Mouse (Mus musculus) lung, embryonic 14.5 days (tissue): ENCODE measurements around the gene Brd2. TPM values are rescaled to one million over a fixed set of nuclear protein-coding genes. Genes with fewer than 3 reads are reported as not detected.

Source experiments
- ATAC-seq: fragments of 200-750 bp; cut with Nextera tagmentation; 2 replicates; pipeline ENCODE4 v1.8.0; 2017; ENCODE audit warnings: mild to moderate bottlenecking, moderate TSS enrichment, moderate library complexity; ENCODE audit not compliant: insufficient read depth
- DNase-seq: peaks from one replicate; pipeline ENCODE4 v3.0.0-alpha.2; 2015
- H3K27ac ChIP-seq: fragments of 300-500 bp; sonication (generic); 2 replicates; pipeline ENCODE4 v1.5.1; 2014; ENCODE audit warnings: low read depth, mild to moderate bottlenecking, moderate library complexity
- H3K27me3 ChIP-seq: fragments of 300-500 bp; sonication (generic); 2 replicates; pipeline ENCODE4 v1.6.1; 2014; ENCODE audit warnings: low read length, control low read depth; ENCODE audit not compliant: insufficient read depth
- H3K36me3 ChIP-seq: fragments of 300-500 bp; sonication (generic); 2 replicates; pipeline ENCODE4 v1.6.1; 2014; ENCODE audit warnings: control low read depth; ENCODE audit not compliant: insufficient read depth
- H3K4me1 ChIP-seq: fragments of 300-500 bp; sonication (generic); 2 replicates; pipeline ENCODE4 v1.6.1; 2014; ENCODE audit warnings: antibody characterized with exemption, control low read depth; ENCODE audit not compliant: insufficient read depth
- H3K4me2 ChIP-seq: fragments of 300-500 bp; sonication (generic); 2 replicates; pipeline ENCODE4 v1.6.1; 2014; ENCODE audit warnings: mild to moderate bottlenecking
- H3K4me3 ChIP-seq: fragments of 300-500 bp; sonication (generic); 2 replicates; pipeline ENCODE4 v1.5.1; 2014; ENCODE audit warnings: low read depth, low read length
- H3K9ac ChIP-seq: fragments of 300-500 bp; sonication (generic); 2 replicates; pipeline ENCODE4 v1.6.1; 2014
- H3K9me3 ChIP-seq: fragments of 300-500 bp; sonication (generic); 2 replicates; pipeline ENCODE4 v1.6.1; 2016; ENCODE audit warnings: low read depth, low read length, control low read depth
- CTCF ChIP-seq: IDR thresholded peaks from 2 replicates; pipeline ENCODE4 v1.5.1; 2016; ENCODE audit warnings: antibody characterized with exemption, low read depth
- WGBS: fragments of 180-500 bp; shearing (Covaris S2); extraction: QIAGEN DNeasy Blood & Tissue Kit; methylation state at CpG from one replicate; pipeline ENCODE4 v1.1.7; 2014; 5-methylcytosine and 5-hydroxymethylcytosine counted together
- polyA plus RNA-seq: library from polyadenylated mRNA; unstranded; fragments of >200 nt; fragmentation: Nextera tagmentation; extraction: Ambion mirVana; gene quantifications from 2 replicates; pipeline ENCODE4 v1.2.1, GENCODE M21; 2014

The Brd2 gene
- polyA plus RNA-seq, 1 experiment from 2014 or later, result 153 TPM

DNA sequence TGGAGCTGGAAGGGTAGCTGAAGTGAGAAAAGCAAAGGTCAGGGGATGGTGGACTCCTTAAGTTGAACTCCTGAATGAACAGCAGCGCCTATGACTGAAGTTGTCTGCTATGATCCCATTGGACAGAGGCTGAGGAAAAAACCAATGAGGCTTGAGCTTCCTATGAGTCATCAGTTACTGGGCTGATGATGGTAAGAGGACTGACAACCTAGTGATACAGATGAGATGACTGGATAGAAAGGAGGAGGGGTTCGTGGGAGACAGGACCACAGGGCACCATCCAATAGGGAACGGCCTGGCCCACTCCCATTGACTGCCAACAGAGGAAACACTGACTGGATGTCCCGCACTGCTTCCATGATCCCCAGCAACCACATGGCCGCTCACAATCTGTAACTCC is 42.8 kb downstream of the Brd2 start:
- peak; percentile 66 for DNase-seq
- no peak for TF ChIP-seq CTCF
- no peak overlapping the region for H3K4me2 ChIP-seq
- no peak overlapping the region for H3K27ac ChIP-seq
- peaks cover 6% of the 10 kb centered on the region; the same call in 1 of the 2 replicates for H3K27me3 ChIP-seq
- H3K36me3 ChIP-seq, result no peaks in the 10 kb centered on the region
- H3K4me3 ChIP-seq, result no peak overlapping the region
- WGBS, result 14% methylated on average over 5 of the region's 5 CpGs
- no peak overlapping the region for H3K9ac ChIP-seq
- no peaks in the 10 kb centered on the region for H3K4me1 ChIP-seq
- peak; percentile 68; the same call in 1 of the 2 replicates for ATAC-seq
- H3K9me3 ChIP-seq, result no peaks in the 10 kb centered on the region

DNA sequence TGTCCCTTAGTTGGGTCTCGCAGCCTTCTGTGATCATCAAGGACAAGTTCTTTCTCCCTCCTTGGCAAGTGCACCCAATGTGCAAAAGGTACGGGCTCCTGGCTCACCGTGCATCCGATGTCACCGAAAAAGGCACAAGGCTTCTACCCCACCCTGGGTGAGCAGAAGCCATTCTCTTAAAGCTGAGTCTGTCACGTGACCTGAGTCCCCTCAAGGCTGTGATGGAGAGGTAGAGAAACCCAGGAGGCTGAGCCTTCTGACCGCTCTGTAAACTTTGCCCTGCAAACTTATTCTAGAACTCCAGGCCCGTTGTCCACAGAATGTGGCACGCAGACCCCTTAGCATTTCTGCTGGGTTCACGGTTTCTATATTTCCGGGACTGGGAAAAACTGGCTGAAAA is 43.4 kb downstream of the Brd2 start:
- Histone ChIP-seq H3K27me3 (peaks cover 6% of the 10 kb centered on the region; the same call in 1 of the 2 replicates), H3K27ac (no peak overlapping the region), H3K9ac (no peak overlapping the region), H3K36me3 (no peaks in the 10 kb centered on the region), H3K9me3 (no peaks in the 10 kb centered on the region), H3K4me1 (no peaks in the 10 kb centered on the region), H3K4me3 (no peak overlapping the region), H3K4me2 (no peak overlapping the region)
- TF ChIP-seq CTCF, result no peak
- no peak for DNase-seq
- 81% methylated on average over 11 of the region's 11 CpGs for WGBS
- no peak for ATAC-seq

DNA sequence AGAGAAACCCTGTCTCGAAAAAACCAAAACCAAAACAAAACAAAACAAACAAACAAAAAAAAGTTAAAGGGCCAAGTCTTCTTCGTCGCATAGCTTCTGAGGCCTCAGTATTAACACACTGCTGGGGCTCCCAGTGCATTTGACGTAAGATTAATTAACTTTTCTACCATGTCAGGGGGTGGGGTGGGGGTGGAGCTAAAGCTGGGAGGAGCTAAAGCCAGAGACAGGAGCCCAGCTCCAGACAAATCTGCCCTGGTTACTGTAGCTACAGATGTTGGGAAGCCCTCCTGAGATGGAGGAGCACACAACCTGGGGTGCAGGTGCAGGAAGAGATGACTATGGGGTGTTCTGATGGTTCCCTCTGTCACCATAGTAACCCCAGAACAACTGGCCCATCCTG is 44.3 kb downstream of the Brd2 start:
- DNase-seq (no peak), ATAC-seq (no peak)
- Histone ChIP-seq H3K4me1 (no peaks in the 10 kb centered on the region), H3K27me3 (peaks cover 6% of the 10 kb centered on the region; the same call in 1 of the 2 replicates), H3K9ac (no peak overlapping the region), H3K9me3 (no peaks in the 10 kb centered on the region), H3K36me3 (no peaks in the 10 kb centered on the region), H3K27ac (no peak overlapping the region), H3K4me3 (no peak overlapping the region), H3K4me2 (no peak overlapping the region)
- TF ChIP-seq CTCF, result no peak
- 54% methylated on average over 4 of the region's 4 CpGs for WGBS

DNA sequence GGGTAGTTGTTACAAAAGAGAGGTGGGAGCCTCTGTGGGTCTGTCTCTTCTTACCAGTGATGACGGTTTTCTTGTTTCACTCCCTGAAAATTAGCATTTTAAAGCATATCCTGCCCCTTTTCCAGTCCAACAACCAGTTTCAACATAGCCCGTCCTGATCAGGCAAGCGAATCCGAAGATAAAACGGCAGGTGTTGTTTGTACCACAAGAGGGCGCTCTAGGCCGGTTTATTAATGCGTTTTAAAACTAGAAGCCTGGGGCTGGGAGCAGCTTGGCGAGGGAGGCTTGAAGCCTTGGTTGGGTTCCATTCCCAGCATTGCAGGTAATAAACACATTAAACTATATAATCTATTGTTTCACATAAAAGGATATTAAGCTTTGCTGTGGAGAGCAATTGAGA is 44.9 kb downstream of the Brd2 start:
- Histone ChIP-seq H3K4me3 (no peak overlapping the region), H3K27ac (no peak overlapping the region), H3K9ac (no peak overlapping the region), H3K4me2 (no peak overlapping the region), H3K27me3 (peaks cover 6% of the 10 kb centered on the region; the same call in 1 of the 2 replicates), H3K36me3 (no peaks in the 10 kb centered on the region), H3K9me3 (no peaks in the 10 kb centered on the region), H3K4me1 (no peaks in the 10 kb centered on the region)
- WGBS, result 1% methylated on average over 9 of the region's 9 CpGs
- DNase-seq (peak; percentile 94), ATAC-seq (no peak)
- peak; percentile 80 for TF ChIP-seq CTCF

DNA sequence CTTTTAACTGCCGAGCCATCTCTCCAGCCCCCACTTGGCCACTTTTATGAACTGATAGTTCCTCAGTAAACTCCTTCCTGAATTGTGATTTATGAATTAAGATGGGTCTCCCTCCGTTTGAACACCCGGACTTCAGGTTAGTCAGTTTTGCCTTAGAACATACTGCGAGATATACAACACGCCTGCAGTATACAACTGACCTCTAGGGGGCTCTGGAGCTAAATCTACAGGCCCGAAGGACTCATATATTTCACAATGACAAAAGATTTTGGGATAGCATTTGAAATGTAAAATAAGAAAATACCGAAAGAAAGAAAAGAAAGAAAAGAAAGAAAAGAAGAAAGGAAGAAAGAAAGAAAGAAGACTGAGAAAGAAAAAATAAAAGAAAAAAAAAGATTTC is 47.2 kb downstream of the Brd2 start:
- no peak overlapping the region for H3K27ac ChIP-seq
- no peaks in the 10 kb centered on the region for H3K36me3 ChIP-seq
- H3K9ac ChIP-seq, result no peak overlapping the region
- no peak overlapping the region for H3K4me2 ChIP-seq
- DNase-seq (peak; percentile 86), ATAC-seq (no peak)
- TF ChIP-seq CTCF, result peak; percentile 71
- 37% methylated on average over 7 of the region's 7 CpGs for WGBS
- H3K4me1 ChIP-seq, result no peaks in the 10 kb centered on the region
- H3K27me3 ChIP-seq, result peaks cover 6% of the 10 kb centered on the region; the same call in 1 of the 2 replicates
- no peak overlapping the region for H3K4me3 ChIP-seq
- H3K9me3 ChIP-seq, result no peaks in the 10 kb centered on the region

DNA sequence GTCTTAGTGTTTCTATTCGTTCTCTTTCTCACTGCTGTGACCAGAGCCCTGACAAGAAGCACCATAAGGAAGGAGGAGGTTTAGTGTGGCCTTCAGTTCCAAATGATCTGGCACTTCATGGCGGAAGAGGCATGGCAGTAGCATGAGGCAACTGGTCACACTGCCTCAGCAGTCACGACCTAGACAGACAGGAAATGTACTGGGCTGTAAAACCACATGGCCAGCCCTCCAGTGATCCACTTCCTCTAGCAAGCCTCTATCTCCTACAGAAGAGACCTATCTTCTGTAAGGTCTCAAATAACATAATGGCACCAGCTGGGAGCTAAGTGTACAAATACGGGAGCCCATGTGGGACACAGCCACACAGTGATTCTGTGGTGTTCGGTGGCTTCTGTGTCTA is 50.3 kb downstream of the Brd2 start:
- no peak overlapping the region for H3K9ac ChIP-seq

DNA sequence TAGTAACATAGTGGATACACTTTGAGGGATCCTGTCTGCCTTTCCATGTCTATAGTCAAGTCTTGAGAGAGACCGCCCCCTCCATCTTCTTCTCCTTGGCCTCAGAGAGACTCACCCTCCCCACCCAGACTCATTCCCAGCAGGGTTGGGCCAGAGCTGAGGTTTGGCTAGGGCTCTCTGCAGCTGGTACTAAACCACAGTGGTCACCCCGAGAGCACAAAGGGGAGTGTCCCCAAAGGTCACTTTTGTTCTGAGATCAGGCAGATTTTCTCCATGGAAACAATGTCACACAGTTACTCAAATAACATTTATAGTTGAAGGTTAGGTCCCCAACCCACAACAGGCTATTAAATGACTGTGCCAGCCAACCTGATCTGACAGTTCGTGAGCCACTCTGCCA is 53.6 kb downstream of the Brd2 start:
- Histone ChIP-seq H3K4me2 (no peak overlapping the region), H3K27ac (no peak overlapping the region), H3K4me1 (no peaks in the 10 kb centered on the region), H3K27me3 (no peaks in the 10 kb centered on the region), H3K9ac (no peak overlapping the region), H3K36me3 (no peaks in the 10 kb centered on the region), H3K9me3 (no peaks in the 10 kb centered on the region), H3K4me3 (no peak overlapping the region)
- 43% methylated on average over 3 of the region's 3 CpGs for WGBS
- no peak for ATAC-seq
- TF ChIP-seq CTCF, result no peak
- DNase-seq, result no peak

More for the DNA sequence above, 50.3 kb downstream of the Brd2 start:
- Histone ChIP-seq H3K27me3 (peaks cover 6% of the 10 kb centered on the region; the same call in 1 of the 2 replicates), H3K4me2 (no peak overlapping the region), H3K4me3 (no peak overlapping the region), H3K36me3 (no peaks in the 10 kb centered on the region), H3K27ac (no peak overlapping the region), H3K9me3 (no peaks in the 10 kb centered on the region), H3K4me1 (no peaks in the 10 kb centered on the region)
- DNase-seq (no peak), ATAC-seq (no peak)
- no peak for TF ChIP-seq CTCF
- 67% methylated on average over 5 of the region's 5 CpGs for WGBS

Other genes with a start within 250 kb of the Brd2 start
- gene Gm7029, start 248.8 kb downstream of the Brd2 start, polyA plus RNA-seq, result not detected in 2 replicates
- gene Kifc1, start 232.0 kb downstream of the Brd2 start, polyA plus RNA-seq, result 8.3 and 9.3 TPM in 2 replicates
- gene Platr17, start 217.5 kb downstream of the Brd2 start, polyA plus RNA-seq, result 0.32 TPM in 1 of 2 replicates, not detected in the other
- gene Daxx, start 213.2 kb downstream of the Brd2 start, polyA plus RNA-seq, result 39.3 and 47.1 TPM in 2 replicates
- gene Tapbp, start 206.7 kb downstream of the Brd2 start, polyA plus RNA-seq, result 30.1 and 31.4 TPM in 2 replicates
- 11.1 and 13.2 TPM in 2 replicates for gene Zbtb22, start 206.7 kb downstream of the Brd2 start, polyA plus RNA-seq
- 38.2 and 49.1 TPM in 2 replicates for gene Rgl2, start 193.1 kb downstream of the Brd2 start, polyA plus RNA-seq
- 142 and 145 TPM in 2 replicates for gene Pfdn6, start 182.3 kb downstream of the Brd2 start, polyA plus RNA-seq
- gene Wdr46, start 182.0 kb downstream of the Brd2 start, polyA plus RNA-seq, result 29.5 and 37.2 TPM in 2 replicates
- gene B3galt4, start 171.1 kb downstream of the Brd2 start, polyA plus RNA-seq, result 2.3 and 2.6 TPM in 2 replicates
- gene Vps52, start 166.8 kb downstream of the Brd2 start, polyA plus RNA-seq, result 34.2 and 34.8 TPM in 2 replicates
- gene Rps18, start 166.6 kb downstream of the Brd2 start, polyA plus RNA-seq, result 2,038 and 2,085 TPM in 2 replicates
- gene H2-K1, start 122.3 kb downstream of the Brd2 start, polyA plus RNA-seq, result 24.4 and 32.9 TPM in 2 replicates
- 5.6 and 6.6 TPM in 2 replicates for gene Ring1, start 98.0 kb downstream of the Brd2 start, polyA plus RNA-seq
- 35.9 and 40.6 TPM in 2 replicates for gene H2-Ke6, start 94.6 kb downstream of the Brd2 start, polyA plus RNA-seq
- 102 and 105 TPM in 2 replicates for gene Slc39a7, start 91.0 kb downstream of the Brd2 start, polyA plus RNA-seq
- 30.3 and 35.3 TPM in 2 replicates for gene Rxrb, start 90.8 kb downstream of the Brd2 start, polyA plus RNA-seq
- gene Col11a2, start 83.2 kb downstream of the Brd2 start, polyA plus RNA-seq, result 4.3 and 5.0 TPM in 2 replicates
- gene H2-Oa, start 30.3 kb downstream of the Brd2 start, polyA plus RNA-seq, result 0.26 TPM in 1 of 2 replicates, not detected in the other
- gene H2-DMa, start 3.1 kb downstream of the Brd2 start, polyA plus RNA-seq, result 9.8 and 15.5 TPM in 2 replicates
- gene H2-DMb2, start 20.7 kb upstream of the Brd2 start, polyA plus RNA-seq, result 0.91 and 1.1 TPM in 2 replicates
- 1.1 TPM in 2 replicates for gene H2-DMb1, start 30.4 kb upstream of the Brd2 start, polyA plus RNA-seq
- gene Tap1, start 64.9 kb upstream of the Brd2 start, polyA plus RNA-seq, result 3.5 and 4.0 TPM in 2 replicates
- gene Psmb9, start 65.1 kb upstream of the Brd2 start, polyA plus RNA-seq, result 3.4 and 4.5 TPM in 2 replicates
- gene Psmb8, start 75.1 kb upstream of the Brd2 start, polyA plus RNA-seq, result 7.9 and 8.9 TPM in 2 replicates
- gene Tap2, start 80.9 kb upstream of the Brd2 start, polyA plus RNA-seq, result 3.0 and 3.7 TPM in 2 replicates
- not detected in 2 replicates for gene H2-Ob, start 116.3 kb upstream of the Brd2 start, polyA plus RNA-seq
- gene H2-Ab1, start 135.1 kb upstream of the Brd2 start, polyA plus RNA-seq, result 2.6 and 2.8 TPM in 2 replicates
- gene H2-Aa, start 165.2 kb upstream of the Brd2 start, polyA plus RNA-seq, result 2.0 TPM in 2 replicates
- gene H2-Eb1, start 183.2 kb upstream of the Brd2 start, polyA plus RNA-seq, result 2.2 and 2.3 TPM in 2 replicates
- gene H2-Eb2, start 203.0 kb upstream of the Brd2 start, polyA plus RNA-seq, result not detected in 2 replicates
- gene Btnl2, start 232.2 kb upstream of the Brd2 start, polyA plus RNA-seq, result 0.07 and 0.20 TPM in 2 replicates